Mouse (Mus musculus) heart, adult 18-20 months (tissue): ENCODE data around the gene B230104I21Rik. TPM values are rescaled to one million over a fixed set of nuclear protein-coding genes. Genes with fewer than 3 reads are reported as not detected.

Source experiments
- DNase-seq, 2 experiments: peaks; one replicate each; pipeline ENCODE4 v3.0.0; 2021 to 2022; ENCODE audit warnings: mixed read lengths in 1 of 2
- long read RNA-seq, 2 experiments: library from polyadenylated mRNA; stranded (forward); transcript quantifications; one replicate each; pipeline ENCODE4 v2.0.0; 2021
- total RNA-seq, 2 experiments: library from RNA; stranded (reverse); gene quantifications; 2 replicates each; pipeline ENCODE4 v1.2.3; 2021

B230104I21Rik gene
- total RNA-seq, result not detected
- long read RNA-seq, experiment 1, result 0 reads
- long read RNA-seq, experiment 2, result 0 reads

DNA sequence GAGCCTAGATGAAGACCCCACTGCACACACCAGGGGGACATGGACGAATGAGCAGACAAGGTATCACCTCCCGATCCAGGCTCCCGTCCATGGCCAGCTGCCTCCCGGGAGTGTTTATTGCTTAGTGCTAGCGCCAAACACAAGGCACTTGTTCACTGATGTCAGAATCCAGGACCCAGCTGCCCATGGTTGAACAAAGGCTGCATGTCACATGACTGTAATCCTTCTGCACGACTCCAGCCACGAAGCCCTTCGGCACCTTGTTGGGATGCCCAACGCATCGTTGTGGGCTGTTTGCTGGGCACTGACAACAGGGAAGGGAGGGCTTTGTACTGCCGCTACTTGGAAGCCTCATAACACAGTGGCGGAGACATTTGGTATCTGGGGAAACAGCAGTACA is at the start of gene B230104I21Rik:
B230104I21Rik (plus strand) TSS at position 367 of the 400 bp plus-strand sequence.
- DNase-seq, result no peak

DNA sequence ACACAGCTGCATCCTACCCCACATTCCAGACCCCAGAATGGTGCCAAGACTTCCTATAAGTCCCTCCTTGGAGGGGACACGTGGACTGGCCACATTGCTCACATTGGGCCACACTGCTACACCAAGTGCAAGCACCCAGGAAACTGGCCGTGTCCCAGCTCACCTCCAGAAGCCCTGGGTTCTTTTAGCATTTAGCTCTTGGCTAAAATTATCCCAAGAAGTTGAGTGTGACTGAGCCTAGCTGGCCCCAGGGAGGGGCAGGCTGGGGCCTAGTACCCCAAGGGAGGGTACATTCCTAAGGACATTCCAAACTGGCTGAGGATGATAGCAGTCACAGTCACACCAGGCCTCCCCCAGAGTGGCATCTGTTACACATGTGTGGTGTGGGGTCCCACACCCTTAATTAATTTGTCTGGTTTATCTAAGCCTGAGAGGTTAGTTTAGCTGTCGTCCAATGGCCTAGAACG is 42.2 kb upstream of the B230104I21Rik start:
- DNase-seq, result no peak

DNA sequence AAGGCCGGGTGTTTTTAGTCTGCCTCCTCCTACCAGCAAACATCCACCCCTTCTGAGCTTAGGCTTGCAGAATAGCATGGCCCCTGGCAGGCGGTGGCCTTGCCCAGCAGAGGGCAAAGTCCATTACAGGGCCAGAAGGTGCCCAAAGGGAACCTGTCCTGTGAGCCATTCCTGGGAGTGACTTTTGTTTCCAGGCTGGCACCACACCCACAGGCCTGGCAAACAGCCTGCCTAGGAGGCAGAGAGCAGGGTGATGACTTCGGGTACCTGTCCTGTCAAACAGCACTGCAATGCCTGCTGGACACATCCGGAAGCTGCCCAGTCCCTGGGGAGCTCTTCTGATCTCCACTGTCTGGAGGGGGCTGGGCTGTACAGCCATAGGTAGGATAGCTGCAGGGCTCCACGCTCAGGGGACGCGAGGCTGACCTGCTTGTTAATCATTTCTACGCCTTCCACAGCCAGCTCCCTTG is 41.6 kb upstream of the B230104I21Rik start:
- no peak for DNase-seq

DNA sequence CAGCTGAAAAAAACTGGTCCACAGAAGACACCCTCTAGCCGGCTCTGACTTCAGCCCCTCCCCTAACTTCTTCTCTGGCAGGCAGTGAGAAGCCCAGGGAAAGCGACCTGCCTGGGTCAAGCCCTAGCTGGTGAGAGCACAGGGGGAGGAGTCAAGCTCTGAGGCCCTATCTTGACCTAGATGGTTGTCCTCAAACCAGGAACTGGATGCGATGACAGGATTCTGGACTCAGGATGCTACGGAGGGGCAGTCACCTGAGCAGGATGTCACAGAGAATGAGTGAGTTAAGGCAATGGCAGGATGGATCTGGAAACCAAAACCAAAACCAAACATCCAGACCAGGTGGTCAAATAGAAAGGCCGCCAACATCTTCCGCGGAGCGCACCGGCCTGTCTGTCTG is 38.2 kb upstream of the B230104I21Rik start:
- no peak for DNase-seq

DNA sequence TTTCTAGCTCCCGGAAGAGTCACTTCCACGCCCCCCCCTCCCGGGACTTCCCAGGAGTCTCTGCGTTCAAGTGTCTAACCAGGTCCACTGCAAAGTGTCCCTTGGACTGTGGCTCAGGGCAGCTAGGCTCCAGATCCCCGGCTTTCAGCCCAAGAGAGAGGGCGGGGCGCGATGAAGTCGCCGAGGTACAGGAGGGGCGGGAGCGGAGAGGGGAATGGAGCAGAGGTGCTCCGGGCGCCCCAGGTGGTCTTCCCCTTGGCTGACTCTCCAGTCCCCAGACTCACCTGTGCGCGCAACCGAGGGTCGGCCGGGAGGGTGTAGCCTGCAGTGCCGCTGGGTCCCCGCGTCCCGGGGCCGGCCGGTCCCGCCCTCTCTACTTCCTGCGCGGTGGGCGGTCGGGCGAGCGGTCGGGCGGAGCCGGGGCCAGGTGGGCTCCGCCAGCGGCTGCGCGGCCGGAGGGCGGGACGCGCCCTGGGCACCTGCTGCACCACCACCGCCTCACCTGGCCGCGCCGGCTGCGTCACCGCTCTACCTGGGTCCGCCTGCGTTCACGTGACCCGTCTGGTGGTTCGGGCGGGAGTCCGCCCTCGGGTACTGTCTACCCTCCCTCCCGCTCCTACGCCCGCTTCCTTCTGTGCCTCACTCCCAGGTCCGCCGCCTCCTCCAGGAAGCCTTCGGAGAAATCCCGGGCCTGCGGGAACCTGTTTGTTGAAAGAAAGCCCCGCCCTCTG is 36.2 kb upstream of the B230104I21Rik start:
- peak in 1 of 2 experiments; percentile 27 for DNase-seq

DNA sequence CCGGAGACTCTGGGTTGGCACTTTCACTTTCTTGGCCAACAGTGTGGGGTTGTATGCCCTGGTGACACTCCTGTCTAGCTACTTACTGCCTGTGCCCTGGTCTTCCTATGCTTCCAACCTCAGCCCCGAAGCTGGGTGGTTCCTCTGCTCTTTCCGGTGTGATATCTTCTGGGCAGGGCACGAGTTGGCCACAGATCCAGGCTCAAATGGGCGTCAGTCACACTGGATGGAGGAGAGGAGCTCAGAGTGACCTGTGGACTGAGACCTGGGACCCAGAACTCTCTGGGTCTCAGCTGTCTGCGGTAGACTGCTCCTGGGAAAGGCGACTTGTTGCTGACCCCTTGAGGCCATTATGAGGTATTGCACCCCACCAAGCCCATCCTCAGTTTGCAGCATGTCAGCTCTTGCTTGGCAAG is 34.5 kb upstream of the B230104I21Rik start, which contains the start of gene Arhgef16:
Arhgef16 (minus strand) TSS at position 211 of the 416 bp plus-strand sequence.
- DNase-seq, result peak; percentile 45 to 67

DNA sequence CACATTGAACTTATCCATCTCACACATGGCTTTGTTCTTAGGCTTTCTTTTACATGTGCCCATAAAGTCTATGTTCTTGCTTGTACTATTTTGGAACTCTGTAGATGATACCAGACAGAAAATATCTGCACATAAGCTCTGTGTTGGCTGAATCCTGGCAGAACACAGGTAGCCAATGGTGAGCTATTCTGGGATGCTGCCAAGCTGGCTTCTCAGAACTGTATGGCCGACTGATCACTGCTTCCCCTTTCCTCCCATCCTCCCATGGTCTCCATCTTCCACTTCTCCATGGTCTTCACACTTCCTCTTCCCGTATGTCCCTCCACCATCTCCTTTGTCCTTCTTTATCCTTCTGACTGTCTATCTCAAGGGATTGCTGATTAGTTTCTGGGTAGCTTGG is 26.8 kb upstream of the B230104I21Rik start:
- DNase-seq, result no peak

DNA sequence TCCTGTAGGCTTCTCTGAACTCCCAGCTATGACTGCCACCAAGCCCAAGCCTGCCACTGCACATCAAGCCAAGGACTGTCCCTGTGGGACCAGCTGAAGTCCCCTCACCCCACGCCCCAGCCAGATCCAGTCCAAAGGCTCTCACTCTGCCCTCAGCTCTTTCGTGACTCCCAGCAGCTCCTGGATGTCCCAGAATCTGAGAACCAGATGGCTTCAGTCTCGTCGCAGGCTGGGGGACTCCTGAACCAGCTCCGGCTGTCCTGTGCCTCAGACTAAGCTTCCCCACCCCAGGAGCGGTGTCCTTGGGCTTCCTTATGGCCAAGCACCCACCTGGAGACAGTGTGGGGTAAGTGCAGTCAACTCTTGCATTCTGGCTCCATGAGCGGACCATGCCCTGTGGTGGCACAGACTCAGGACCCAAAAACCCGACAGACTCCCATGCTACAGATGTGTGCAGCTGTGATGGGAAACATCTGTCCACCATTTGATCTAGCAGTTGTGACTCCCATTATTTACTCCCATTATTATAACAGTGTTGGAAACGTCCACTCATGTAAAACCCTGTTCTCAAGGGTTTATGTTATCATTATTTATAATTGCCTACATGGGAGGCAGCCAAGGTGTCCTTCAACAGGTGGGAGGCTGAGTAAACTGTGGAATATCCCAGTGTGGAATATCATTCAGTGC is 25.2 kb upstream of the B230104I21Rik start:
- DNase-seq, result no peak

DNA sequence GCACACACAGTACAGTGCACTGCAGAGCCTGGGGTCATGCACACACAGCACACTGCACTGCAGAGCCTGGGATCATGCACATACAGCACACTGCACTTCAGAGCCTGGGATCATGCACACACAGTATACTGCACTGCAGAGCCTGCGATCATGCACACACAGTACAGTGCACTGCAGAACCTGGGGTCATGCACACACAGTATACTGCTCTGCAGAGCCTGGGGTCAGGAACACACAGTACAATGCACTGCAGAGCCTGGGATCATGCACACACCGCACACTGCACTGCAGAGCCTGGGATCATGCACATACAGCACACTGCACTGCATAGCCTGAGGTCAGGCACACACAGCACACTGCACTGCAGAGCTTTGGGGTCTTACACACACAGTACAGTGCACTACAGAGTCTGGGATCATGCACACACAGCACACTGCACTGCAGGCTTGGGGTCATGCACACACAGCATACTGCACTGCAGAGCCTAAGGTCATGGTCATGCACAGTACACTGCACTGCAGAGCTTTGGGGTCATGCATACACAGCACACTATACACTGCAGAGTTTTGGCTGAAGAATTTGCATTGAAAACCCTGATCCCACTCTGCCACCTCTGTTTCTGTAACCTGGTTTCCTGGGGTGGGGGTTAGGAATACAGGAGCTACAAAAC is 23.6 kb upstream of the B230104I21Rik start:
- no peak for DNase-seq

DNA sequence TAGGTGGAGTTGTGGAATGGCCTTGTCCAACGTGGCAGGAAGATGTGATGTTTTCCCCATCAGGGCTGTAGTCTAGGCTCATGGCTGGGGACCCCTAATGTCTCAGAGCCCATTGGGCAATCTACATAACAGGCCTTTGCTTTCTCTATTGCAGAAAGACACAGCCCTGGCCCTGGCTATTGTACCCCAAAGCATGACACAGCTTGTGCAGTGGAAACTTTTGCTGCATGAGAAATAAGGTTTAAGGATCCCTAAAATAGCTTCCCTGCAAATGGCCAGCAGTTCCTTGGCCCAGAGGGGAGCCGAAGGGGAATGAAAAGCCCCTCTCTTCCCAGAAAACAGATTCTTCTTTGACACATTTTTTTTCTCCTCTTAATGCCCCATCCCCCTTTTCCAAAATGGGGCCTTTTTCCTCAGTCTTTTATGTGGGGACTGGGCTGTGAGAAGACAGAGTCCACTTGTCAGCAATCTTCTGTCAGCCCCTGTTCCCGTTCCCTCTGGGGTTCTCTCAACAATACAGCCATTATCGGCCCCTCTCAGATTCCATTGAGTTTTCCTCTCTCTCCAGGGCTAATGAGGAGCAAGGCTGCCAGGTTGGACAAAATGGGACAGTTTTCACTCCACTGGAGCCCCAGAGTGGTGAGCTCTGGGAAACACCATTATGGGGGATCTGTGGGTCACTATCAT is 22.8 kb upstream of the B230104I21Rik start:
- no peak for DNase-seq

DNA sequence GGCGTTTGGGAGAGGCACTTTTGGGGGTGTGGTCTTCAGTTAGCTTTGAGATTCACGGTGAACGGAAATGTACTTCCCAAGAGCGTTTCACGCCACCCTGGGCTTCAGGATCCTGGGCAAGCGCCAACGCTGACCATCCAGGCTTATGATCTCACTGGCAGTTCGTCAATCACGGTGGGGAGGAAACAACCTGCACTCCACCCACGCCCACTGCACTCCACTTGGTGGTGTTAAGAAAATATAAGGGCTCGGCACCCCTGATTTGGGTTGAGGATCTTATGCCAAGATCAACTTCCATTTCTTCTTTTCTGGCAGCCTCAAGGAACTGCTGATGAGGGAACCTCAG is 22.3 kb upstream of the B230104I21Rik start:
- DNase-seq, result no peak

DNA sequence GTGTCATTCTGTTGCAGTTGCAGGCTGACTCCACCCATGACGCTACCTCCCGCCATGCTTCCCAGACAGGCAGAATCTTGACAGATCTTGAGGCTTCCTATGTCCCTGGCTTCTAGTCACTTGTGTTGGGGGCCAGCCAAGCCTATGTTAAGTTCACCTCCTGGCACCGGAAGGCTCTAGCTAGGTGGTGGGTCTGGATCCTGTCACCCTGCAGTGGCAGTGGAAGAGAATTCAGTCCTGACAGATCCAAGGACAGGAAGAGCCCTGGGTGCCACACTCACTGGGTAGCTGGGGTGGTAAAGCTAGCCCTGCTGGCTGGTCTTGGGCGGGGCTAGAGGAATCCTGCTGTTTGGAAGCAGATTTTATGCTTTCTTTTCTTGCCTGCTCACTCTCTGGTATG is 10.5 kb upstream of the B230104I21Rik start:
- DNase-seq, result peak in 1 of 2 experiments; percentile 33

DNA sequence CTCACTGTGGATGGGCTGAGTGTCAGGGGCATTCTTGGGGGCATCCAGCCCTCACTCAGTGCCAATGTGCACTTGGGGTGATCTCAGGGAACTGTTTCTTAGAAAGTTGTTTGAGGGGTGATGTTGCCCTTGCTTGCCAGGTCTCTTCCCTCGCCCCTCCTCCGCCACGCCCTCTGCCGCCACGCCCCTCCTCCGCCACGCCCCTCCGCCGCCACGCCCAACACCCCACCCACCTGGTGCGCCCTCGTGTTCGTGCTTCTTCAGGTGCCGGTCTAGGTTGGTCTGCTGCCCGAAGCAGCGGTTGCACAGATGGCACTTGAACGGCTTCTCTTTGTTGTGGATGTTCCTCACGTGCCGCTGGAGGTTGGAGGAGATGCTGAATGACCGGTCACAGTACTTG is 7.5 kb upstream of the B230104I21Rik start:
- DNase-seq, result no peak

DNA sequence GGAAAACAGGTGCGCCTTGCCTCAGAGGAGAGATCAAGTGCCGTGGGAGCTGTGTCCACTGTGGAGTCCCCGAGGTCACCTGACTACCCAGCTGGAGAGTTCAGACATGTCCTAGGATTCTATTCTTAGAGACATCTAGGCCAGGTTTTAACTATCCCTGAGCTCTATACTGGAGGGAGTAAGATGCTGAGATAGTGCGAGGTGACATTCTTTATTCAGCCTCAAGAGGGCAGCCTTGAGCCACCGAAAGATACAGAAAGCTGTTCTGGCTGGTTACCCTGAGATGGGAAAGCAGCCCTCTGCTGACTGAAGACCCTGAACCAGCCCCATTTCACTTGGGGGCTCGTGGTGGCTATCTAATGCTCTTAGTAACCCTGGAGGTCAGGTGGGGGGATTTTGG is 7.1 kb upstream of the B230104I21Rik start:
- peak; percentile 50 to 84 for DNase-seq

DNA sequence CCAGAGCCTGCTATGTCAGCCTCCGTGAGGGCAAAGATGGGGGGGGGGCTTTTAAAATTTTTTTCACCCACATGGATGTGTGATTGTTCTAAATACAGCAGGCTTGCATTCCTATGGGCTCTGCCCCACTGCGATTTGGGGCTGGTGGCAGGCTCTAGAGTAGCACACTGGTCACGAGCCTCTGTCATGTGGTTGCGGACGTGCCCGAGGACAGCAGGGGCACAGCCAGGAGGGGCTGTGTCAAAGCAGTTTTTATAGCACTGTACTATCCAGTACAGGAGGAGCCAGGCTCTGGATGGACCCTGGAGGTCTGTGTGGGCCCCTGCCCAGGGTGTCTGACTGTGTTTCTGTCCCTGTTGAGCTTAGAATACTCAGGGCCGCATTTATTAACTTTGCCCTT is 5.9 kb upstream of the B230104I21Rik start:
- DNase-seq, result peak; percentile 74

DNA sequence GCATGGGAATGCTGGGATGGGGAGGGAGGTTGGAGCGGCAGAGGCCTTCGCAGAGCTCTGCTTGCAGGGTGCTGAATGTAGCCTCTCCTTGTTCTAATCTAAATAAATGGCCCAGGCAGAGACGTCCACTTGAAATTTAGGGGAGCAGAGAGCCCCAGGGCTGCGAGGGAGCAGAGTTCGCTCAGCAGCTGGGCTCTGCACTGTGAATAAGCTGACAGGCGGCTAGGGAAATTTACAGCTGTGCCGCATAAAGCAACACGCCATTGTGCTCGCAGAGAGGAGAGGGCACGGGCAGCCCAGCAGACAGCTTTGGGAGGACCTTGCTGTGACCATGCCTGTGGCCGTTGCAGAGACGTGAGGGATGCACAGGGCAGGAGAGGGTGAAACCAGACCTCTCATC is 4.7 kb upstream of the B230104I21Rik start:
- no peak for DNase-seq

DNA sequence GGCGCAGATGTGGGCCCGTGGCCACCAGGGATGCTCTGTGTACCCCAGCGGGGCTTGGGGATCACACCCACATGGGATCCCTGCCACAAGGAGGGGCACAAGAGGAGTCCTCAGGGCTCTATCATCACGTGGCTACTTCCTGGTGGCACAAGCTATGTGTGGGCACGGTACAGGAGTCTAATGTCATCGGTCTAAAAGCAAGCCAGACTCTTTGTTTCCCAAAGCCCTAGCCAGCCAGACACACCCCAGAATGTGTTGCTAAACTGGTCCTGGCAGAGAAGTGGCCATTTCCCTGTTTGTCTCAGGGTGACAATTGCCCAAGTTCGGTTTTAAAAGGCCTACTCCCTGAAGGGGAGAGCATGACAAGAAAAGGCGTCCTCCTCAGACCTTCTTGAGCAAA is 2.6 kb upstream of the B230104I21Rik start:
- DNase-seq, result peak; percentile 50 to 67

DNA sequence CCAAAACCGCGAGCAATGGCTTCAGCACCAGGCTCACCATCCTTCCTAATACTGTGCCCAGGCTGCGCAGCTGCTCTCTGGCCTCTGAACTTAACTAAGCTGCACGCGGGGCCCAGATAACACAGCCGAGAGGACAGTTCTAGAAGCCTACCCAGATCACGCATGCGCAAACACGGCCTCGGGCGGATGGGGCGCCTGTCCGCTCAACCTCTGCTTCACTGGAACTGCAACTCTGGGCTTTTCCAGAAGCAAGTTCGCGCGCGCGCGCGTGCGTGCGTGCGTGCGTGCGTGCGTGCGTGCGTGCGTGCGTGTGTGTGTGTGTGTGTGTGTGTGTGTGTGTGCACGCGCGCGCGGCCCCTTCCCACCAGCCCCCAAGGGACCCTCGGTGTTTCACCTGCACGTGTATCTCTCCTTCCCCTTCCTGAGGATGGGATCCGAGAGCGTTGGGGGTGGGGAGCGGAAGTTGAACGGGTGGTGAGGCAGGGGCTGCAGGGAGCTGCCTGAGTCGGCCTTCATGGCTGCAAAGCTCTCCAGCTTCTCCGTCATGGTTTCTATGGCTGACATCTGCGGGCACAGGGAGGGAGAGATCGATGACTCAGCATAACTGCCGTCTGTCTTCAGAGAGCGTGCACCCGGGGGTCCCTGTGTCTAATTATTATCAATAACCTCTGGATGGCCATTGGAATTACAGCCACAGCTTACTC is 1.1 kb upstream of the B230104I21Rik start:
- peak; percentile 62 to 64 for DNase-seq

DNA sequence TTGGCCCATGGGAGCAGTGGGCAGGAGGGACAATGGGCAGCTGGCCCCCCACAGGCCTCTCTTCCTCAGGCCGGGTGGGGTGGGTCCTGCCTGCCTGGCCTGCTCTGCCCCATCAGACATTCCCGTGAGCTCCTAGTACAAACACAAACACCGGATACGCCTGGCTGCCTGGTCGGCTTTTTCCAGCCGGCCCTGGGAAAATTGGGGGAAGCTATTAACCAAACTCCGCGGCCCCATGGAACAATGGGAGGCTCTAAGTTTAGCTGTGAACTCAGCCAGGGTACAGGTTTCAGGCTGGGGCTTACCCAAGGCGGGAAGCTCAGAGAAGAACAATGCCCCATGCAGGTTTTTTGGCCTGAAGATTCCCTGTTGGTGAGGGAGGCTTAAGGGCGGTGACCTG is 723 bp downstream of the B230104I21Rik start:
- peak; percentile 52 to 84 for DNase-seq

DNA sequence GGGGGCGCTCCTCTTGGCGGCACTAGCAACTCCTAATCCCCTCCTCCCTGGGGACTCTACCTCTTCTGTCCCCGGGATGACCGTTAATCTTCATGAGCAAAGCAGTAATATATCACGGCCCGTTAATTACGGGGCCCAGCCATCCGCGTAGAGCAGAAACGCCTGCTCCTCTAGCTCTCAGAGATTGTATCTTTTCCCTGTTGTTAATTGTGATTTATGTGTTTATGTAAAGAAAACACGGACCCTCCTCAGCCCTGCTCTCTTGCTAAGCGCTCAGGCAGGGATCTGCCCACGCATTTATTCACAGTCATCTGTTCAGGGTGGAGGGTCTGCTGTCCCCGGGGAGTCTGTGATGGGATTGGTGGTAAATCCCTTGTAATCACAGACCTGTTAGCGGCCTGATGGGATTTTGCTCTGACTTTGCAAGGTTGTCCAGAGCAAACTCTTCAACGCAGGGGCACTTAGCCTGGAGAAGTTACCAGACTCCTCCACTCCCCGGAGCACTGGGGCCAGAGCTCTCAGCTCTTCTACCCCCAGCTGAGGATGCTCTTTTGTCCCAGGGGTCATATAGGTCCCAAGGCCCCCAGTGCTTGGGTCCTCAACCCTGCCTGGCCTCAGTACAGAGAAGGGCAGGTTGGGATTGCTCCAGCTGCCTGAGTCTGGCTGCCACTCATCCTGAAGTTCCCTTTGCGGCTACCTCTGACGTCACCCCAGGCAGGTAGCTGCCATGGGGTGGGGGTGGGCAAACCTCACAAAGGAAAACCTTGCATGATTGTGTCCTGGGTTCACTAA is 11.0 kb downstream of the B230104I21Rik start:
- no peak for DNase-seq
